Mouse (Mus musculus) heart, postnatal 0 days (tissue): ENCODE measurements around the gene Dapk2.

ENCODE experiments used
- CTCF ChIP-seq: IDR thresholded peaks from 2 replicates; pipeline ENCODE4 v1.5.1; 2016; ENCODE audit warnings: antibody characterized with exemption, control low read depth, low read depth
- EP300 ChIP-seq: IDR thresholded peaks from 2 replicates; pipeline ENCODE4 v1.6.1; 2016; ENCODE audit warnings: antibody characterized with exemption, low read depth

DNA sequence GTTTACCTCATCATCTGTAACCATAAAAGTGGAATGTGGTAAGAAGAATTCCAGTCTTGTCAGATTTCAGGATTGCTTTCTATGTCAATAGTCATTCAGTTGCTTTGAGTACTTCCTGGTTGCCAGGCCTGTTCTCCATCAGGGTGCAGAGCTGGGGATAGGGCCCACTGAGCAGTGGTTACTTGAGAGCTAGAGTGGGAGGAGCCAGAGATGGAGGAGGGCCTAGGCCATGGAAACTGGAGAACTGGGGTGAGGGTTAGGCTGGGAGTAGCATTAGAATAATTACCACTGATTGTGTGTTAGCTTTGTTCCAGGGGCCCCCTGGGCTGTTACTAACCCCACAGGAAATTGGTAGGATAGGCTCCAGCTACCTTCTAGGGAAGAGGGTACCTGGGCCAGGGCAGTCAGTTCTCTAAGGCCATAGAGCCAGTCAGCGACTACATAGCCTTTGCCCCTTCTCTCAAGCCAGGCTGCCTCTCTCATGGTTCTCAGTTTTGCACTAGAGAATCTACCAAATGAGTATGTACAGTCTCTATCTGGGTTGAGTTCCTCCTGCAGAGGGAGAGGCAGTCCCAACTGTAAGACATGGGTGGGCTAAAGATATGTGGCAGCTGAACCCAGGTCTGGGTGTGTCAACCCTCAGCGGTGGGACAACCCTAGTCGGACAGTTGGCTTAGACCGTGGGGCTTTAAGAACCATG, 23.3 kb downstream of the Dapk2 start:
- no peak for TF ChIP-seq CTCF
- no peak for TF ChIP-seq EP300
